Mouse (Mus musculus): ENCODE data around the gene 4933424G06Rik.

The 4933424G06Rik gene

DNA sequence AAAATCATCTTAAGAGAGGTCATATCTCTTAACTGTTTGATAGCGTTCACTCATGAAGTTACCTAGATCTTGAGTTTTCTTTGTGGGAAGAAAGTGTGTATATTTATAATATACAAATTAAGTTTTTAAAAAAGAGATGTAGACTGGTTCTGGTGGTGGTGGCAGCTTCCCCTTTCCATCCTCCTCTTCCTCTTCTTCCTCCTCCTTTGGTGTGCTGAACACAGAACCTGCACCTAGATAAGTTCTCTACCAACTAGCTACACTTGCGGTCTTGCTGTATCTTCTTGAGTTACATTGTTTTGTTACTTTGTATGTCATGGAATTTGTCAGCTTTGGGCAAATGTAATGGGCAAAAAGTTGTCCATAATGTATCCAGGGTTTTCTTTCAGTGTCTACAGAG is 1.2 kb downstream of the 4933424G06Rik start:
- DNase-seq, result no peak

DNA sequence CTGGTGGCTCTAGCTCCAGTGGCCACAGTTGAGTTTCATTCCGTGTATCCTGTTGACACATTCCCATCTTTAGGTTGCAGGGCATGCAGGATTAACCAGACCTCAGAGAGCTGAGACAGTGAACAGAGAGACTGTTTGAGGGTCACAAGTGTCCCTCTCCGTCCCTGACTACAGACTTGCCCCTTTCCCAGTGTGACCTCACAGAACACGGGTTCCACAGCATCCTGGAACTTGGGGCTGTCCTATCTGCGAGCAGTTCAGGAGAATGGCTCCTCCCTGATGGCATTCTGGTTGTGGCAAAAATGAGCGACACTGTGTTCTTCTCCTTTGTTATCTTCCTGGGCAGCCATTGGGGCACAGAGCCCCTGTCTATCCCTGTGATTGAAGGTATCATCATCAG is 4.4 kb downstream of the 4933424G06Rik start, which contains the start of gene Actr1b:
Gene Actr1b (minus strand): TSS at position 112 of the 400 bp plus-strand sequence.
- no peak for DNase-seq

DNA sequence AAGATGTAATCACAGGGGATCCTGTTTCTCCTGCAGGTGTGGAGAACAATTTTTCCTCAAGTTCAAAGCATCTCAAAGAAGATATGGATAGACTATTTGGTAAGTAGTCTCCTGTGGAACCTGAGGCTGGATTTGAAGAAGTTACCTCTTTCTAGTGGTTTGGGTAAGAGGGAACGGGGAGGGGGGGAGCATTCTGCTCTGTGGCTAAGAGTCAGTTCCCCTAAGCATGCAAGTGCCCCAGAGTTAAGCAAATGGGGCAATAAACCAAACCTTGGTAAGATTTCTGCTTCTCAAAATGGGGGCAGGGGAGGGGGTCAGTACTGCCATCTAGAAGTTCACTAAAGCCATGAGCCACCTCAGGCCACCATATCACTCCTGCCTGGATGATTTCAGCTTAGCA is 8.8 kb downstream of the 4933424G06Rik start:
- DNase-seq, result no peak

DNA sequence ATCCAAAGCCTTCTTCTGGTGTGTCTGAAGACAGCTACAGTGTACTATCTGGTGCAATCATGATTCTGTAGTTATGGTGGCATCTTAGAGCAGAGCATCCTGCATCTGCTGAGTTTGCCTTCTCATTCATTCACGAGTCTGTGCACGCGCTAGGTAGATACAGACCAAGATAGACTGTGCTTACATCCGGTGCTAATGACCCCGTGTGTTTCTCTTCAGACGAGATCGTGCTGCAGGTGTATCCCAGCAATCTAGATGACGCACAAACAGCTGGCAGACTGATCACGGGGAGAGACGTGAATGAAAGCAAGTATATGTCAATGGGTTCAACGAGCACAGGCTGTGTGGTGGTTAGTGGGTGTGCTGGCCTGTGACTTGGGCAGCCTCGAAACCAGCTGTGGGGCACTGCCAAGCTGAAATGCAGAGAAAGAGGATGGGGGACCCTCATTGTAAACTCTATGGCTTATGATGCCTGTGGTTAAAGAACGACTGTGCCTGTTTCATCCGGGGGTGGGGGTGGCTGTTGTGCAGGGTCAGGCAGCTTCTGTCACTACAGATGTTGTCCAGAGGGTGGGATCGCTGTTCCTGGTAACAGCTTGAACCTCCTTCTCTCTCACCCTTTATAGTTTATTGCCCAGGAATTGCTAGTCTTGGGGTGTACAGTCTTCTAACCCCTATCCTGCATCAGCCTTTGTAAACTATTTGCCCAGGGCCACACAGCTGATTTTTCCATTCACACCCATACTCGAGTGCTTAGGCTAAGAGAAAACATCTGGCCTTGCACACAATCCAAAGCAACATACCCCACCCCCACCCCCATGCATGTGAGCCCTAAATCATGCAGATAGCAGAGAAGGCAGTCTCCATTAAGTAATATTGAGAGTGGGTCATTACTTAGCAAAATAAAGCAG is 13.5 kb downstream of the 4933424G06Rik start:
- no peak for DNase-seq

DNA sequence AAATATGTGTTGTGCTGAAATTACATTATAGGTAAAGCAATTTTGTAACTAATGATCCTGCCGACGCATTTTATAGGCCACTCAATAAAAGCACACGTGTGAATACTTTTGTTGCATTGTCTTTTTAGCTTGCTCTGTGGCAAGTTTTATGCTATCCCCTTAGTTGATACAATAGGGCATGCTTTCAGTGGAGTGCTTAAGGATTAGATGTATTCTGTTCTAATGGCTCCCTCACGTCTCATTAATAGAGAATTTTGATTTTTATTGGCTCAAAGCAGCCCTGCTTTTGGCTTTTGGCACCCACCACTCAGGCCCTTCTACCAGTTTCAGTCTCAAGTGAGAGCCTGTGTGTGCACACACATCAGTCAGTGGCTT is 14.1 kb downstream of the 4933424G06Rik start:
- DNase-seq, result no peak

DNA sequence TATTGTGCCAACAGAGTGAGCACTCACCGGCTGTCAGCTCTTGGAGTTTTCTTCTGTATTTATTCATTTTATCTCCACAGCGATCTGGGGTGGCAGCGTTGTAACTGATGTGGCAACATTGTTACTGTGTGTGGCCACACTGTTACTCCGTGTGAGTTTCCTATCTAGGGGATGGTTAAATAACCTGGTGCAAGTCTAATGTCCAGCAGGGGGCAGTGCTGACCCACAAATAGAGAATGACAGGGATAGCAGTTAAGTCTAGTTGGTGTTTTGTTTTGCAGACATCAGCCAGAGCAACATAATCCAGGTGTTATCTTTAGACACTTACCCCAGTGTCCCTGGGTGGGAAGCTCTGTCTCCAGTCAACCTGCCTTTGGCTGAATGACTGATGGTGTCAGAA is 27.4 kb downstream of the 4933424G06Rik start:
- peak; percentile 85 for DNase-seq

DNA sequence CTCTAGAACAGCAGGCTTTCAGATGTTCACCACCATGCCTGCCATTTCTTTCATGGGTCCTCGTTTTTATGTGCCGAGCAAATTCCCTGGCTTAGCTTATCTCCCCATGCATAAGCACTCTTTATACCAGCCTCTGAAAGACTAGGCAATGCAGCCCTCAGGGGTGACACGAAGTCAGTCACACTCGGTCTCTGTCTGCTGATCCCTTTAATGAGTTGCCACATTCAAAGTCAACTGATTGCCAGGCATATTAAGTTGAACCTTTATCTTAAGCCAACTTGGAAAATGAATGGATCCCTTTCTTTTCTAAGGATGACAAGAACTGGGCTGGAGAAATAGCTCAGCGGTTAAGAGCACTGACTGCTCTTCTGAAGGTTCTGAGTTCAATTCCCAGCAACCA is 29.3 kb downstream of the 4933424G06Rik start:
- no peak for DNase-seq

DNA sequence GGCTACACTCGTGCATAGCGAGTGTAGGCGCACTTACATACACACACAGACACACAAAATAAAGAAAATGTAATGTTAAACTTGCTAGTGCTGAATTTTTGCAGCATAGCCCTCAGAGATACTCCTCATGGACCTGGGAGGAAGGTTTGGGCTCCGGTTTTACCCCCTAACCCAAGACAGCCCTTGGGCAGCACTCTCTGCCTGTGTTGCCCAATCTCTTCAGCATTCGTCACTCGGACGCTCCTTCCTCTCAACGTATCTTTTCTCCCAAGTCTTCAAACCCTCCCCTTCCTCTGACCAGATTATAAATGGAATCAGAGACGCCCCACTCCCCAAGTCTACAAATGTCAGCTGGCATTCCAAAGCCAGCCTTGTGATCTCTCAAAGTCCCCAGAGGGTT is 33.1 kb downstream of the 4933424G06Rik start:
- DNase-seq, result no peak

DNA sequence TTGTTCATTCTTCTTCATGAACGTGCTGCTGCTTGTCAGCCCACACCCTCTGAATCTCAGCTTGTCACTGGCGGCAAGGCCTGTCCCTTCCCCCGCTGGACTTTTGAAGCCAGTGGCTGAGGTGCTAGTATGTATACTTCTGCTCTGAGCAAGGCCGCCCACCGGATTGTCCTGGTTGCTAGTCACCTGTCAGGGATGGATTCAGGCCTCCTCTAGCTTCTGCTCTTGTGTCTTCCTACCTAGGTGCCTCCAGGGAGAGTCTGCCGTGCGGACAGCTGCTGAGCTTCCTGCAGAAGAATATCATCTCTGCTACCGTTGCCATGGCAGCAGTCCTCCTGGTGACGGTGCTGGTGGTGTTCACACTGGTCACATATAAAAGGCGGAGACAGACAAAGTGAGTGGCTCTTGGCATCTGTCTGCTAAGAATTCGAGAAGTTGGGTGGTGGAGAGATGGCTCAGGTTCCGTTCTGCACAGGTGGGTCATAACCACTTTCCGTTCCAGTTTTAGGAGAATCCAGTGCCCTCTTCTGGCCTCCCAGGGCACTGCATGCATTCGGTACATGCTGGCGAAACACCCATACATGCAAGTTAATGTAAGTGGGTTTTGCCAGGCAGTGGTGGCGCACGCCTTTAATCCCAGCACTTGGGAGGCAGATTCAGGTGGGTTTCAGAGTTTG is 34.5 kb downstream of the 4933424G06Rik start:
- peak; percentile 75 for DNase-seq

DNA sequence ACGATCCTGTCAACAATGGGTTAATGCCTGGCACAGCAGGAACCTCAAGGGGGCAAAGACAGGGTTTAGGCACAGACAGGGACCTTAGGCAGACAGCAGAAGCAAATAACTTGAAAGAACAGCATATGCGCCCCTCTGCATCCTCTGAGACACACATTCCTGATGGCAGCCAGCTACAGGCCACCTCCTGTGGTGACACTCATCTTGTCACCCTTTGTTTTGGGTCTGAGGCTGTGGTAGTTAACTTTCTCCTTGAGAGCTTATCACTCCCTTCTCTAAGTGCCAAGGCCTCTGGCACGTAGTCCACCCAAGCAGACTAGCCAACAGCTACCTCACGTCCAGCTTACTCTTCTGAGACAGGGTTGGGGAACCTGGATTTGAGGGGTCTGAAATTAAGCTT is 35.7 kb downstream of the 4933424G06Rik start:
- no peak for DNase-seq

DNA sequence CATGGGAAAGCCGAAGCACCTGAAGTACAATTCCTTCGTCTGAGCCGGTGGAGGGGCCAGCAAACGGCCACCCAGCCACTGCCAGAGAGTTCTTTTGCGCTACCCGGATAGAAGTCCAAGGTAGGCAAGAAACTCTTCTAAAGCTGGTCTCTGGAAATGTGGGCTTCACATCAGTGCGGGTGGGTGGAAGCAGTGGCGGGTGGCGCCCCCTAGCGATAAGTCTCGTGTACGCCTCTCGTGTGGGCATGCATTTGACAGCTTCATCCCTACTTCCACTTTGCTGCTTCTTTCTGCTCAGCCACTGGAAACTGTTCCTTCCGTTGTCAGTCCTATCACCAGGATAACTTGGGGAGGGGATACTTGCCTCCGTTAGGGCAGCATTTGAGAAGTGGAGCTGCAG is 36.5 kb downstream of the 4933424G06Rik start:
- DNase-seq, result no peak

DNA sequence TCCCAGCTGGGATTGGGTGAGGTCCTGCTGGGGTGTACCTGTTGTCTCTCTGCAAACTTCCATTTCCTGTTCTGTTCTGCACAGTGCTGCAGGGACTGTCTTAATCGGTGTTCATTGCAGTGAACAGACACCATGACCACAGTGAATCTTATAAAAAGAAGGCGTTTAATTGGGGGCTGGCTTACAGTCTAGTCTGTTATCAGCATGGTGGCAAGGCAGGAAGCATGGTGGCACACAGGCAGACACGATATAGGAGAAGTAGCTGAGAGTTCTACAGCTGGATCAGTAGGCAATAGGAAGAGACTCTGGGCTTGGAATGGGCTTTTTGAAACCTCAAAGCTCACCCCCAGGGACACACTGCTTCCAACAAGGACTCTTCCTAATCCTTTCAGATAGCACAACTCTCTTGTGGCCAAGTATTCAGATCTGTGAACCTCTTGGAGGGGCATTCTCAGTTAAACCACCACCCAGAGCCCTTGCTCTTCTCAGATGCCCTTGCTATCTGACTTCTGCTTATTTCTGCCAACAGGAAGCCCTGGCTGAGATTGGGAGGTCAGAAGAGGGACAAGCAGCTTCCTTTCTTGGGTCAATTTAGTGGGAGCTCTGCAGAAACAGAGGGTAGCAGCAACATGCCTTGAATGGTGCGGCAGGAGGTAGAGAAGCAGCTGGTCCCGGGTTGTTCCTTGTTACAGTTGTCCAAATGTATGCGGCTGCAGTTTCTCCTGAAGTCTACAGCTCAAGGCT is 44.2 kb downstream of the 4933424G06Rik start:
- DNase-seq, result no peak

DNA sequence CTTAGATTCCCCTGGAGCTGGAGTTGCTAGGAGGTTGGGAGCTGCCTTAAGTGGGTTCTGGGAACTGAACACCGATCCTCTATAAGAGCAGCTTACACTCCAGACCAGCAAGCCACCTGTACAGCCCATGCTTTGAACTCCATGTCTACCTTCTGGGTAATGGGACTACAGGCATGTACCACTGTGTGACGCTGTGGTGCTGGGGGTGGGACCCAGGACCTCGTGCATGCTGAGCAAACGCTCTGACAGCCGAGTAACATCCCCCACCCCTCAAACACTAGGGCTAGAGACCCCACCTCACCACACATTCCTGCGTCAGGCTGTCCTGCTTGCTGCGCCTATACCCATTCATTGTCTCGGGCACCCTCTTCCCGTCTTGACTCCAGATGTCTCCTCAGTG is 48.6 kb downstream of the 4933424G06Rik start:
- DNase-seq, result no peak

DNA sequence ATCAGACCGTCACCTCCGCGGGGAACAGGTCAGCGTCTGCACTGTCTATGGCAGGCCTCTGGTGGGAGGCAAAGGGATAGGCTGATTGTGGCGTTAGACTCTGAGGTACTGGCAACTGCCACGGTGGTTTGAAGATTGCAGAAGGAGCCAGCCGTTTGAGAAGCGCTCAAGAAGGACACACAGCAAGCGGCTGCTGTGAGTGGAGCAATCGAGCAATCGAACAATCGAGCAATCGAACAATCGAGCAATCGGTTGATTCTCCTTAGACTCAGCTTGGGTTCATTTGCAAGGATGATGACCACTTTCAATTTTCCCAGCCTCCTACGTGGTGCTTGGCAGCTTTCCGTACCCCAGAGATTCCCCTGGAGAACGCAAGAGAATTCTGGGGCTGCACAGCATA is 49.1 kb downstream of the 4933424G06Rik start:
- DNase-seq, result no peak

DNA sequence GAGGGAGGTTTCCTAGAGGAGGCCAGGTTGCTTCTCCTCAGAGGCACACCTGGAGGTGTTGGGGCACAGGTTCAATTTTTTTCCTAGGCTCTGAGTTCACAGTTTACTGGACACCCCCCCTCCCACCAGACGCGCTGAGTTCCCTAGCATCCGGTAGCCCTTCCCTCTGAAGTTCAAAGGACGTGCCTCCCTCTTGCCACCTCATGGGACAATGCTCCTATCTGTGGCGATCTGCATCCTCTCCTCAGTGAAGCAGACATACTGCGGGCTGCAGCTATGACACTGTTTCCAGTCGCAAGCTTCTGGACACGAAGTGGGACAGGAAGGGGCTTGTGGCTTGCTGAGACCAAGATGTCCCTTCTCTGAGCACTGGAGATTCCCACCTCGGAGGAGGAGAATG is 50.5 kb downstream of the 4933424G06Rik start:
- DNase-seq, result no peak

DNA sequence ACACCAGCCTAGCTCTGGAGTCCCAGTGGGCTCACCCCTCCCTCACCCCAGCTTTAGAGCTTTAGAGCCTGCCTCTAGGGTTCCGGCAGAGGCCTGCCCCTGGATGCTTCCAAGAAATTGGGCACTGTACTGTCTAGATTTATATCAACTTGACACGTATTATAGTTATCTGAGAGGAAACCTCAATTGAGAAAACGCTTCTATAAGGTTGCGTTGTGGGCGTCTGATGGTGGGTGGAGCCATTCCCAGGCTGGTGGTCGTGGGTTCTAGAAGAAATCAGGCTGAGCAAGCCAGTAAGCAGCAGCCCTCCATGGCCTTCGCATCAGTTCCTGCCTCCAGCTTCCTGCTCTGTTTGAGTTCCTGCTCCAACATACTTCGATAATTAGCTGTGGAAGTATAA is 51.1 kb downstream of the 4933424G06Rik start:
- DNase-seq, result no peak

DNA sequence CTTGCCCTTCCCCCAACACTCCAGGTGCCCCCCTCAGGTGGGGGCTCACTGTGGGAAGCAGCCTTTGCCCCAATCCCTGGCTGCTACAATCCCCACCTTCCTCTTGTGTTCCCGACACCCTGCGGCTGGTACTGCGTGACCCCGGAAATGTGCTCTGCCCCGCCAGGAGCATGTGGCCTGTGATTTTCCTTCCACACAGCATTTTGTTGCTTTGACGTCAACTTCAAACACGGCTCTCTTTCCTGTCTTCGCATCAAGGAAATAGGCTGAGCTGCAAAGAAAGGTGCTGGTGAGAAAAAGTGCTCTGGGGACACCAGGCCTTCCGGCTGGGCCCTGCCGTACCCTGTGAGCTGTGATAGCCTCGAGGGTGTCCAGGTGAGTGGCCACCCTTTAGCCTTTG is 51.6 kb downstream of the 4933424G06Rik start, which contains the start of gene Zap70:
Gene Zap70 (plus strand): TSS at position 231 of the 400 bp plus-strand sequence.
- DNase-seq, result no peak

DNA sequence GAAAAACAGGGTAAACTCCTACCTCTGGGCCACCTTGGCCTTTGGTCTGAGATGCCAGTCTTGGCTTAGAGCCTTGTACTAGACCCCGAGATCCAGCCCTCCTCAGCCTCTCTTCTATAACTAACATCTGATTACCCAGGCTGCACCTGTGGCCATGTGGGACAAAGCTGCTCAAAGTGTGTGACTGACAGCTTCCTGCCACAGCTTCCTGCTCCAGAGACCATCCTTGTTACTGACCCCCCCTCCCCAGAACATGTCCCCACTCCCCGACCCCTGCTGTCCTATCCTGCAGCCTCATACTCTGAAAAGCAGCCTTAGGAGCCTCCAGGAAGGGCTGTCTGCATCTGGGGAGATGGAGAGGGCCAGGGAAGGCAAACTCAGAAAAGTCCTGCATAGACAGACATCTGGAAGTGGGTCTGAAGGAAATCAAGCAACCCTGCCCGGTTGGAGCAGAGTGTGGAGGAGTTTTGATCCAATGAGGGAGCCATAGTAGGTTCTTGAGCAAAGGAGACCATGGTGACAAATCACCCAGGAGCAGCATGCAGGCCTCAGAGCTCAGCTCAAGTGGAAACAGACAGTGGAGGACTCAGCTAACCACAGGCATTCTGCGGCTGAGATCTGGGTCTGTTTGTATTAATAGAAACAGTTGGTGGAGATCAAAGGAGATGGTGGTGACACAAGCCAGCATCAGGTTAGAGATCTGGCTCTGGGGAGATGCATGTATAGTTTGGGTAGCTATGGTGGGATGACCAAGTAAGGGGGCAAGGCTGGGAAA is 56.7 kb downstream of the 4933424G06Rik start:
- no peak for DNase-seq

DNA sequence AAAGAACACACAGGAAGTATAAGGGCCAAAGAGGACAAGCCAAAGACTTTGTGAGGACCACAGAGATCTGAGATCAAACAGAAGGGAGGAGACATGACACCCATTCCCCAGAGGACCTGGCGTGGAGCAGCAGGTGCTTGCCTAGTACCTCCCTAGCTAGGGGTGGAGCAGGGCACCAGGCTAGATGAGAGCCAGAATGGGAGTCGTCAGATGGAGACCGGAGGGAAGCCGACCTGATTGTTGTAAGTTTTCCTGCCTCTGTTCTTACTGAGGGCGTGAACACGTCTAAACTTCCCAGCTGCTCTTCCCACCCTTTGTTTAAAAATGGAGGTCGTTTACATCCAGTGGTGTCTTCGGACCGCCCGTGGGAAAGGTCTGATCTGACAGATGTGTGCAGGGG is 57.4 kb downstream of the 4933424G06Rik start:
- DNase-seq, result no peak

DNA sequence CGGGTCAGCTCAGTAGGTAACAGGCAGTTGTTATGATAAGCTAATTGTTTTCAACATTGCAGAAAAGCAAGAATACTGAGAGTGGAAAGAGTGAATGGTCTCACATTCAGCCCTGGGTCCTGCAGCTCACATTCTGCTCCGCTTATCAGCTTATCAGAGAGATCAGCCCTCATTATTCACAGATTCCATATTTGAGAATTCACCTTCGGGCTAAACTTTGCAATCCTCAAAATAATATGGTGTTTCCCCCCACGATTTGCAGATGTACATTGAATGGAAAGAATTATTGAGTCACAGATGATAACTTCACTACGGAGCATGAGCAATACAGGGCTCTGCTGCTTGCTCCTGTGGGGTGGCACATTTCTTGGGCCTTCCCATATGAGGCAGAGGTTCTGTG is 58.8 kb downstream of the 4933424G06Rik start:
- no peak for DNase-seq

DNA sequence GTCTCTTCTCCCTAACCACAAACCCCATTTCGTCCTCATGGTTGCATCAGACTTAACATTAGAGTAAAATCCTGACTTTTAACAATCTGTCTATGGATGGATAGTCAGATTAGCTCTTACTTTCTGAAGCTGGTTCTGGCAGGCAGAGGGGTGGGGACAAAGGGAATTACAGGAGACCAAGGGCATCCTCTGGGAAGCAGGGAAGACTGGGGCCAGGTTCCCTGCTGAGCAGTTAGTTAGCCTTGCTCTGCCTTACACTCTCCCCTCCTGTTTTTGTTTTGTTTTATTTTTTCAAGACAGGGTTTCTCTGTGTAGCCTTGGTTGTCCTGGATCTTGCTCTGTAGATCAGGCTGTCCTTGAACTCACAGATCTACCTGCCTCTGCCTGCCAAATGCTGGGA is 60.0 kb downstream of the 4933424G06Rik start:
- no peak for DNase-seq

DNA sequence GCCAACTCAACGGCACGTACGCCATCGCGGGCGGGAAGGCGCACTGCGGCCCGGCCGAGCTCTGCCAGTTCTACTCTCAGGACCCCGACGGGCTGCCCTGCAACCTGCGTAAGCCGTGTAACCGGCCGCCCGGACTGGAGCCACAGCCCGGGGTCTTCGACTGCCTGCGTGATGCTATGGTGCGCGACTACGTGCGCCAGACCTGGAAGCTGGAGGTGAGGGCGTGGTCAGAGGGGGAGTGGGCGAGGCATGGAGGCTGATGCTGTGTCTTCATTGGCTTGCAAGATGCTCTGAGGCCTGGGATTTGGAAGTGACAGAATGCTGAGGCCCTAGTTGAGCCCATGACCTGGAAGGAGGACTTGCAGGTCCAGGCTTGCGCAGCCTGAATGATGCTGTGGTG is 61.0 kb downstream of the 4933424G06Rik start:
- DNase-seq, result no peak

Measured in kidney, postnatal 14 days (tissue).